Mouse (Mus musculus) 416B (cell line): ENCODE measurements around the gene Zranb3.
"Not testable (repeated sequence)": the region's sequence is repeated elsewhere in the genome, so short reads cannot be mapped to it uniquely, and the experiment has no call there.

Experiments
- DNase-seq: peaks from one replicate; pipeline ENCODE4 v3.0.0; 2011; ENCODE audit warnings: low read depth

The Zranb3 gene

GRCm38 (mm10) chr1:127989876-127990731 lies 112.7 kb downstream of the Zranb3 start:
- DNase-seq, result no peak

GRCm38 (mm10) chr1:127989387-127989786 lies 113.5 kb downstream of the Zranb3 start:
- DNase-seq, result no peak

GRCm38 (mm10) chr1:127988246-127988645 lies 114.6 kb downstream of the Zranb3 start:
- no peak for DNase-seq

GRCm38 (mm10) chr1:127985391-127985790 lies 117.5 kb downstream of the Zranb3 start:
- DNase-seq, result no peak

GRCm38 (mm10) chr1:127983274-127983993 lies 119.4 kb downstream of the Zranb3 start:
- DNase-seq, result no peak

GRCm38 (mm10) chr1:127982268-127982667 lies 120.6 kb downstream of the Zranb3 start:
- no peak for DNase-seq

GRCm38 (mm10) chr1:127980911-127981559 lies 121.8 kb downstream of the Zranb3 start:
- peak; percentile 25 for DNase-seq

- DNase-seq, result no peak
These were observed 124.7 kb downstream of the Zranb3 start for GRCm38 (mm10) chr1:127978125-127978524.

GRCm38 (mm10) chr1:127976106-127976505 lies 126.7 kb downstream of the Zranb3 start:
- DNase-seq, result no peak

- no peak for DNase-seq
These were observed 127.2 kb downstream of the Zranb3 start for GRCm38 (mm10) chr1:127975676-127976075.

- no peak for DNase-seq
These were observed 128.8 kb downstream of the Zranb3 start for GRCm38 (mm10) chr1:127974082-127974481.

- peak; percentile 69 for DNase-seq
These were observed 132.0 kb downstream of the Zranb3 start for GRCm38 (mm10) chr1:127970870-127971269.

GRCm38 (mm10) chr1:127963326-127963725 lies 139.5 kb downstream of the Zranb3 start:
- no peak for DNase-seq

GRCm38 (mm10) chr1:127961140-127961539 lies 141.7 kb downstream of the Zranb3 start:
- no peak for DNase-seq

- no peak for DNase-seq
These were observed 143.5 kb downstream of the Zranb3 start for GRCm38 (mm10) chr1:127959312-127959718.

- DNase-seq, result no peak
These were observed 144.0 kb downstream of the Zranb3 start for GRCm38 (mm10) chr1:127958801-127959200.

GRCm38 (mm10) chr1:127956524-127956923 lies 146.3 kb downstream of the Zranb3 start:
- DNase-seq, result no peak

GRCm38 (mm10) chr1:127954800-127955199 lies 148.0 kb downstream of the Zranb3 start:
- no peak for DNase-seq

- not testable (repeated sequence) for DNase-seq
These were observed 148.6 kb downstream of the Zranb3 start for GRCm38 (mm10) chr1:127954198-127954597.

GRCm38 (mm10) chr1:127952276-127952675 lies 150.6 kb downstream of the Zranb3 start:
- no peak for DNase-seq

GRCm38 (mm10) chr1:127948748-127949147 lies 154.1 kb downstream of the Zranb3 start:
- no peak for DNase-seq

GRCm38 (mm10) chr1:127946615-127947249 lies 156.1 kb downstream of the Zranb3 start:
- no peak for DNase-seq
